In genomic region chr2:170507734-170508133, GRCm38 (mm10) we compare ENCODE assay signal across 9 mouse cellular contexts. TPM values are rescaled to one million over a fixed set of nuclear protein-coding genes. Genes with fewer than 3 reads are reported as not detected.
A peak's percentile ranks its signal among the peaks of the same experiment; 100 is the strongest.
DNase-seq lines count a peak whose midpoint lies in the region; ATAC-seq and TF ChIP-seq lines count a peak whose summit lies in the region.
"Had no signal": no experiment of that assay in that cellular context is flagged by ENCODE, and none has a peak within 500 bp of the region (broad histone marks: within the 10 kb centered on the region; RNA-seq: fewer than 3 reads in every experiment).

No protein-coding gene starts in this region.

- H3ac ChIP-seq in C2C12 (ENCODE audit: control insufficient read depth, insufficient read length, low read depth), result no peak overlapping the region

- TF ChIP-seq EP300 in lung, postnatal 0 days (IDR thresholded peaks at IDR 0.05), result no peak

- TF ChIP-seq CTCF in C2C12 (IDR thresholded peaks at IDR 0.05; ENCODE audit: control insufficient read depth, insufficient read depth, insufficient read length), result peak; percentile 51
- TF ChIP-seq CTCF in lung, postnatal 0 days (IDR thresholded peaks at IDR 0.05), result peak; percentile 90

- H3K4me2 ChIP-seq in lung, postnatal 0 days (replicated peaks; ENCODE audit: low read depth, low read length), result no peak overlapping the region

- H3K27me3 ChIP-seq in C2C12 (ENCODE audit: control insufficient read depth, insufficient read depth, insufficient read length), result peaks cover 5% of the 10 kb centered on the region
- peaks cover 3% of the 10 kb centered on the region; the same call in 1 of the 2 replicates for H3K27me3 ChIP-seq in lung, postnatal 0 days (replicated peaks; ENCODE audit: insufficient read depth, low read length)

- peaks cover 15% of the 10 kb centered on the region for H3K79me2 ChIP-seq in C2C12 (ENCODE audit: control insufficient read depth, insufficient read depth)

- no peak overlapping the region for H3K27ac ChIP-seq in lung, postnatal 0 days (ENCODE audit: low read length)
- H3K27ac ChIP-seq: limb, embryonic 13.5 days had no signal

- no peak overlapping the region for H3K4me3 ChIP-seq in C2C12 (ENCODE audit: insufficient read depth, poor library complexity, severe bottlenecking)
- no peak overlapping the region for H3K4me3 ChIP-seq in lung, postnatal 0 days (ENCODE audit: low read depth, low read length)
- H3K4me3 ChIP-seq: limb, embryonic 13.5 days had no signal

- H3K9me3 ChIP-seq in lung, postnatal 0 days (ENCODE audit: low read length), result no peaks in the 10 kb centered on the region
- H3K9me3 ChIP-seq: limb, embryonic 13.5 days had no signal

- DNase-seq in T-cell, adult 2 months (ENCODE audit: low spot score), result peak; percentile 76
- DNase-seq in cerebellum, postnatal 25 days, result peak; percentile 88 to 89
- DNase-seq in gastrocnemius, postnatal 14 days, result peak; percentile 70
- peak; percentile 89 for DNase-seq in layer of hippocampus, adult 11-12 months (ENCODE audit: low spot score)
- peak; percentile 89 for DNase-seq in lung, postnatal 0 days (ENCODE audit: low spot score)
- peak; percentile 87 to 92 for DNase-seq in right cerebral cortex, postnatal 10 days (ENCODE audit: low spot score in 2 of 2)
- peak; percentile 83 for DNase-seq in urinary bladder, postnatal 14 days (ENCODE audit: low spot score)

- H3K4me1 ChIP-seq in lung, postnatal 0 days (ENCODE audit: insufficient read depth, low read depth, low read length), result peaks cover 3% of the 10 kb centered on the region; the same call in 1 of the 2 replicates

- no peak overlapping the region for H3K9ac ChIP-seq in lung, postnatal 0 days (replicated peaks; ENCODE audit: low read depth)
- H3K9ac ChIP-seq: limb, embryonic 13.5 days had no signal

- WGBS in lung, postnatal 0 days, result 3% methylated on average over 10 of the region's 10 CpGs

- intact Hi-C loops in gastrocnemius, postnatal 14 days (cut with DNase I; ENCODE audit: low total_unique reads), result loop anchor here (2.0 to 5.0 kb wide), 2 partner anchors 35 to 57 kb away; no protein-coding TSS in a partner anchor

- ATAC-seq in lung, postnatal 0 days, result peak; percentile 43

- H3K79me3 ChIP-seq in C2C12 (ENCODE audit: low read depth), result peaks cover 12% of the 10 kb centered on the region

- no peaks in the 10 kb centered on the region for H3K36me3 ChIP-seq in C2C12 (ENCODE audit: control insufficient read depth, insufficient read depth)
- H3K36me3 ChIP-seq in lung, postnatal 0 days (ENCODE audit: insufficient read depth, low read length), result no peaks in the 10 kb centered on the region
- H3K36me3 ChIP-seq: limb, embryonic 13.5 days had no signal

TF ChIP-seq in C2C12, 6 proteins besides CTCF, POLR2A, EP300 and RAD21:
- no peak for TF ChIP-seq MYOD1 (IDR thresholded peaks at IDR 0.05; ENCODE audit: control insufficient read depth, insufficient read length, low read depth)
- no peak for TF ChIP-seq USF1 (IDR thresholded peaks at IDR 0.05; ENCODE audit: low read depth)
- TF ChIP-seq MAX (IDR thresholded peaks at IDR 0.05), result no peak
- no peak for TF ChIP-seq MYOG (IDR thresholded peaks at IDR 0.05; ENCODE audit: control insufficient read depth, extremely low read depth, insufficient read length)
- no peak for TF ChIP-seq CEBPB (IDR thresholded peaks at IDR 0.05; ENCODE audit: low read depth)
- TF ChIP-seq FOSL1 (IDR thresholded peaks at IDR 0.05; ENCODE audit: insufficient read depth, low read length, poor library complexity, severe bottlenecking), result no peak

RNA-seq across cellular contexts. Expression of gene Cyp24a1, which starts 10.8 kb away (rescaled TPM):
- not detected for polyA plus RNA-seq in C2C12 (2012; fragmentation: generic; extraction: Trizol)
- not detected for total RNA-seq in gastrocnemius, postnatal 14 days (2021)
- not detected in 2 replicates for polyA plus RNA-seq in lung, postnatal 0 days (2015; fragmentation: Nextera tagmentation; extraction: Ambion mirVana)
- polyA plus RNA-seq: limb, embryonic 13.5 days had no signal

RNA-seq across cellular contexts. Expression of gene Pfdn4, which starts 11.5 kb away (rescaled TPM):
- polyA plus RNA-seq in C2C12 (2012; fragmentation: generic; extraction: Trizol), result 42.9 TPM
- 10 to 100 TPM; 13.3 to 19.1 TPM for total RNA-seq in gastrocnemius, postnatal 14 days (2021)
- 50.4 and 60.0 TPM in 2 replicates for polyA plus RNA-seq in lung, postnatal 0 days (2015; fragmentation: Nextera tagmentation; extraction: Ambion mirVana)
